Mouse (Mus musculus): ENCODE measurements around the gene Rbm8a. TPM values are rescaled to one million over a fixed set of nuclear protein-coding genes. Genes with fewer than 3 reads are reported as not detected.

Rbm8a gene
- polyA plus RNA-seq (2012), result 14.3 and 18.4 TPM in 2 replicates

DNA sequence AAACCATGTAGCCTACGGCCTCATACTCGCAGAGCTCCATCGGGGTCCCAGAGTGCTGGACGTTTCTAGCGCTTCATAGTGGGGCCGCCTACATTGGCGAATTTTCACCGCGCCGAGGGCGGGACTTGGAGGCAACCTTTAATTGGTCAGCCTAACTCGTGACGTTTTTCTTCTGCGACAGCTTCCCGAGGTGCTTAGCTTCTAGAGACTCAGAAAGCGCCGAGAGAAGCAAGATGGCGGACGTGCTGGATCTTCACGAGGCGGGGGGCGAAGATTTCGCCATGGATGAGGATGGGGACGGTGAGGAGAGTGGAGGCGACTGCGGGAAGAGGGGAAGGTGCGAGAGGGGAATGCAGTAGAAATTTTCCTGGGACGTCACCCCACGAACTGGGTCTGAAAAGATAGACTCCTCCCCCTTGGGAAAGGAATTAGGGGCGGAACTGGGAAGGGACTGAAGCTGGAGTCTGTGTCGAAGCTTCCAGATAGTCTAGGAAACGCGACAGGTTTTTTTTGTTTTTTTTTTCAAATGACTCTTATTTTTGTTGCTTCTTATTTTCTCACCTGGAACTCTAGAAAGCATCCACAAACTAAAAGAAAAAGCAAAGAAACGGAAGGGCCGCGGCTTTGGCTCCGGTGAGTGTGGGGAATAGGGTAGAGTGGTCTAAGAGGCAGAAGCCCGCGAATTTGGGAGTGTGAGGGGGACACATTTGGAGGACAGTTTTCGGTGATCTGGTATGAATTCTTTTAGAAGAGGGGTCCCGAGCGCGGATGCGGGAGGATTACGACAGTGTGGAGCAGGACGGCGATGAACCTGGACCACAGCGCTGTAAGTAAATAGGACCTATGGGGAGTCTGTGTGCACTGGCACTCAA lies at the start of gene Rbm8a:
Rbm8a (plus strand) TSS at position 205 of the 872 bp plus-strand sequence.
- Histone ChIP-seq H3K27me3 (ENCODE audit: control insufficient read depth) (no peaks in the 10 kb centered on the region), H3K9me3 (ENCODE audit: control insufficient read depth, low read length) (no peaks in the 10 kb centered on the region), H3K36me3 (ENCODE audit: control insufficient read depth) (peaks cover 33% of the 10 kb centered on the region), H3K4me3 (replicated peaks) (peak within 1 kb of the TSS; percentile 93), H3K4me1 (ENCODE audit: control insufficient read depth) (peaks cover 36% of the 10 kb centered on the region)
- no peak for TF ChIP-seq GATA1 (IDR thresholded peaks at IDR 0.05; ENCODE audit: low read length)
- no peak for TF ChIP-seq TAL1 (IDR thresholded peaks at IDR 0.05; ENCODE audit: low read length)

DNA sequence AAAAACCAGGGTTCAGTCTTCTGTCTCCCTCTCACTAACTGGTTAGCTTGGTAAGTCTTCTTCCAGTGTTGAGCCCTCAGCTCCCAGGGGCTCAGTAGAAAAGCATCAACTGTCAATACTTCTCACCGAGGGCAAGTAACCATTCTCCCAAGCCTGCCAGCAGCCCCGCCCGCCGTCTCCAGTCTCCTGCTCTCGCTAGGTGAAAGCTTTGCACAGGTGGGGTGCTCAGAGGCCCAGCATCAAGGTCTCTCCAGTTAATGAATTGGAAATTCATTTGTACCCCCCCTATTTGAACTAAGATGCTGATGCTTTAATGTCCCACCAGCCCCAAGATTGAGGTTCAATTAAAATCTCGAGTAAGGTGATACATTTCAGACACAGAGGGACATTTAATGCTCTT lies 48.6 kb upstream of the Rbm8a start:
- Histone ChIP-seq H3K4me3 (replicated peaks) (no peak overlapping the region), H3K36me3 (ENCODE audit: control insufficient read depth) (peaks cover 4% of the 10 kb centered on the region), H3K9me3 (ENCODE audit: control insufficient read depth, low read length) (no peaks in the 10 kb centered on the region), H3K27me3 (ENCODE audit: control insufficient read depth) (no peaks in the 10 kb centered on the region), H3K4me1 (ENCODE audit: control insufficient read depth) (peaks cover 34% of the 10 kb centered on the region)
- no peak for TF ChIP-seq TAL1 (IDR thresholded peaks at IDR 0.05; ENCODE audit: low read length)
- TF ChIP-seq GATA1 (IDR thresholded peaks at IDR 0.05; ENCODE audit: low read length), result no peak

DNA sequence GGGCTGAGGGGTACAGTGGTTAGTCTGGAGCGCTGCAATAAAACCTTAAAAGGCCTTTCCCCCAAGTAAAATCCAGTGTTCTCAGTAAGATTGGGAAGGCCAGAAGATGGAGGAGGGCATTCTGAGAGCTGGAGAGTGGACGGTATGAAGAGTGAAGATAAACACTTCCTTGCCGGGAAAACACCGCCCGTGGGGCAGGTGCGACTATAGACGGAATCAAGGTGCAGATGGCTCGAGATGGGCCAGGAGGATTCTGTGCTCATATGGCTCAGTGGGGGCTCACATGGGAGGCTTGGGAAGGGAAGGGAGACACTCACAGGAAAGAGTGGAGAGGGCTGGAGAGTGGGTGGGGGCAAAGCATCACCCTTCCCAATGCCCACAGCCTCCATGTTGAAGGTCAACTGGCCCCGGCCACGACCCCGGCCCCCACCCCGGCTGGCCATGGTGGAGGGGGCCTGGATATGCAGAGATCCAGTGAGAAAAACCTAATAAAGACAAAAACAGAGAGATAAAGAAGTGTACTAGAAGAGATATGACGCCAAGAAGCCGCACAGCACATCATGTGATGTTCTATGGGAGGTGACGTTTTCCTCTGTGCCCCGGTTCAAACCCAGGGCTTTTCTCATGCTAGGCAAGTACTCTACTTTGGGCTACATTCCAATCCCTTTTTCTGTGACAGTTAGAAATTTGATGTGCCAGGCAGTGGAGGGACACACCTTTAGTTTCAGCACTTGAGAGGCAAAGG lies 47.8 kb upstream of the Rbm8a start:
- no peaks in the 10 kb centered on the region for H3K27me3 ChIP-seq (ENCODE audit: control insufficient read depth)
- TF ChIP-seq TAL1 (IDR thresholded peaks at IDR 0.05; ENCODE audit: low read length), result no peak
- no peak for TF ChIP-seq GATA1 (IDR thresholded peaks at IDR 0.05; ENCODE audit: low read length)
- H3K9me3 ChIP-seq (ENCODE audit: control insufficient read depth, low read length), result no peaks in the 10 kb centered on the region
- H3K36me3 ChIP-seq (ENCODE audit: control insufficient read depth), result peaks cover 4% of the 10 kb centered on the region
- peaks cover 26% of the 10 kb centered on the region for H3K4me1 ChIP-seq (ENCODE audit: control insufficient read depth)
- H3K4me3 ChIP-seq (replicated peaks), result no peak overlapping the region

DNA sequence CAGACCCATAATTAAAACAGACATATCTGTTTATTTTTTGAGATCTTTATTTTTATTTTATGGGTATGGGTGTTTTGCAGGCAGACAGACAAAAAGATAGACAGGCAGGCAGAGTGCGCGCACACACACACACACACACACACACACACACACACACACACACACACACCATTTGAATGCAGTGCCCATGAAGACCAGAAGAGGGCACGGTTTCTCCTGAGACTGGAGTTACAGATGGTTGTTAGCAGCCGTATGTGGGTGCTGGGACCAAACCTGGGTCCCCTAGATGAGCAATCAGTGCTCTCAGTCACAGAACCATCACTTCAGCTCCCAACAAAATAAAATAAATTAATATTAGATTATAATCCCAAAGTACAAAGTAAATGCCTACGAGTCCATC lies 46.3 kb upstream of the Rbm8a start:
- TF ChIP-seq TAL1 (IDR thresholded peaks at IDR 0.05; ENCODE audit: low read length) (no peak), GATA1 (IDR thresholded peaks at IDR 0.05; ENCODE audit: low read length) (no peak)
- H3K4me1 ChIP-seq (ENCODE audit: control insufficient read depth), result peaks cover 21% of the 10 kb centered on the region
- H3K9me3 ChIP-seq (ENCODE audit: control insufficient read depth, low read length), result peaks cover 3% of the 10 kb centered on the region
- no peaks in the 10 kb centered on the region for H3K27me3 ChIP-seq (ENCODE audit: control insufficient read depth)
- peaks cover 7% of the 10 kb centered on the region for H3K36me3 ChIP-seq (ENCODE audit: control insufficient read depth)
- H3K4me3 ChIP-seq (replicated peaks), result no peak overlapping the region

DNA sequence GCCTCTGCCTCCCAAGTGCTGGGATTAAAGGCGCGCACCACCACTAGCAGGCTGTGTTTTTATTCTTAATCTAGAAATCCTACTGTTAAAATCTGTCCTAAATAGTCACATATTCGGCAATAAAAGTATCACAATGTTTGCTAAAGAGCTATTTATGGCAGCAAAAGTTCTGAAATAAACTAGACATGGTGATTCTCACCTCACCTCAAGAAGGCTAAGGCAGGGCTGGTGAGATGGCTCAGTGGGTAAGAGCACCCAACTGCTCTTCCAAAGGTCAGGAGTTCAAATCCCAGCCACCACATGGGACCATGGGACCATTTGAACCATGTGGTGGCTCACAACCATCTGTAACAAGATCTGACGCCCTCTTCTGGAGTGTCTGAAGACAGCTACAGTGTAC lies 39.1 kb upstream of the Rbm8a start:
- H3K4me1 ChIP-seq (ENCODE audit: control insufficient read depth), result peaks cover 22% of the 10 kb centered on the region
- peaks cover 6% of the 10 kb centered on the region for H3K9me3 ChIP-seq (ENCODE audit: control insufficient read depth, low read length)
- H3K4me3 ChIP-seq (replicated peaks), result no peak overlapping the region
- peaks cover 5% of the 10 kb centered on the region for H3K36me3 ChIP-seq (ENCODE audit: control insufficient read depth)
- no peak for TF ChIP-seq TAL1 (IDR thresholded peaks at IDR 0.05; ENCODE audit: low read length)
- no peak for TF ChIP-seq GATA1 (IDR thresholded peaks at IDR 0.05; ENCODE audit: low read length)
- H3K27me3 ChIP-seq (ENCODE audit: control insufficient read depth), result peaks cover 10% of the 10 kb centered on the region

DNA sequence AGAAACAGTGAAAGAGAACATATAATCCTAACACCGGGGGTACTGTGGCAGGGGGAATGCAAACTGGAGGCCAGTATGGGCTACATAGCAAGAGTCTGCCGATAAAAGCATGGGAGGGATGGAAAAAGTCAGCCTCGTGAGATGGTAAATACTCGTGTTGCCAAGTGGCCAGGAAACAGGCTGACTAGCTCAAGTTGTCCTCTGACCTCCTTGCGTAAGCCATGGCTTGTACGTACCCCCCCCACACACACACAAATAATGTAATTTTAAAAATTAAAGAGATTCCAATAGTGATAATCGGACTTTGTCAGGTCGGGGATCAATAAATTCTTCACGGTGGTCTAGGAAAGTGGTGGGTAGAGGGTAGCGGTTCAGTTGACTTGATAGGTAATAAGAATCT lies 36.4 kb upstream of the Rbm8a start:
- no peak for TF ChIP-seq TAL1 (IDR thresholded peaks at IDR 0.05; ENCODE audit: low read length)
- no peak for TF ChIP-seq GATA1 (IDR thresholded peaks at IDR 0.05; ENCODE audit: low read length)

DNA sequence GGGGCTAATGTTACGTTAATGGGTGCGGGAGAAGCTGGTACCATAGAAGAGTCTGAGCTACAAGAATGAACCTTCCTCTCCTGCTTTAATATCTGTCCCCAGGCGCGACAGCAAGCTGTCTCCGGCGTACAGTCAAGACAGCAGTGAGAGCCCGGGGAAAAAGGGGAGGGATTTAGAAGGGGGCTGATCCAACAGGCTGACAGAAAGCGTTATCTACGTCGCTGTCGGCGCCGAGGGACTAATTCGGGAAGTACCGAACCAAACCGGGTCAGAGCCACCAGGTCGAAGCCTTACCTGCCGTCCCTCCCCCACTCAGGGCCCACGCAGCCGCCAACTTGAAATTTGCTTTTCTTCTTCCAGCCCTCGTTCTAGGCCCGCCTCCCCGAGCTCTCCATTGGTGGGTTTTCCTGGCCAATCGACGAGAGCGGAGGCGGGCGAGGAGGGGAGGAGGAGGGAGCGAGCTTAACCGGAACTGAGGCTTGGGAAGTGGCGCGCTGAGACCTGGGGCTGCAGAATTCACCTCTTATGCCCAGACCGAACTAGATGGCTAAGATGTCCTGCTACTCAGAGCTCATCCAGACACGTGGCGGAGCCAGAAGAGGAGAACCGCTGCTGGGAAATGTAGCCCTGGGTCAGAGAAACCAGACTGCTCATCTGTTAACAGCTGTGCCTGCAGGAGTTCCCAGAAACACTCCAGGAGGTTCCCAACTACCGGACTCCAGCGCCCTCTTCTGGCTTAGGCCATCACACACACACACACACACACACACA lies 35.8 kb upstream of the Rbm8a start, which contains the start of gene Polr3gl:
Polr3gl (minus strand) TSS at position 392 of the 771 bp plus-strand sequence.
- Histone ChIP-seq H3K4me3 (replicated peaks) (peak within 1 kb of the TSS; percentile 87), H3K27me3 (ENCODE audit: control insufficient read depth) (peaks cover 44% of the 10 kb centered on the region), H3K36me3 (ENCODE audit: control insufficient read depth) (peaks cover 3% of the 10 kb centered on the region), H3K9me3 (ENCODE audit: control insufficient read depth, low read length) (peaks cover 14% of the 10 kb centered on the region), H3K4me1 (ENCODE audit: control insufficient read depth) (peaks cover 33% of the 10 kb centered on the region)
- no peak for TF ChIP-seq GATA1 (IDR thresholded peaks at IDR 0.05; ENCODE audit: low read length)
- no peak for TF ChIP-seq TAL1 (IDR thresholded peaks at IDR 0.05; ENCODE audit: low read length)

More for the DNA sequence above, 36.4 kb upstream of the Rbm8a start:
- Histone ChIP-seq H3K9me3 (ENCODE audit: control insufficient read depth, low read length) (peaks cover 10% of the 10 kb centered on the region), H3K4me3 (replicated peaks) (peak overlapping the region; percentile 87), H3K4me1 (ENCODE audit: control insufficient read depth) (peaks cover 33% of the 10 kb centered on the region), H3K27me3 (ENCODE audit: control insufficient read depth) (peaks cover 38% of the 10 kb centered on the region), H3K36me3 (ENCODE audit: control insufficient read depth) (peaks cover 3% of the 10 kb centered on the region)

DNA sequence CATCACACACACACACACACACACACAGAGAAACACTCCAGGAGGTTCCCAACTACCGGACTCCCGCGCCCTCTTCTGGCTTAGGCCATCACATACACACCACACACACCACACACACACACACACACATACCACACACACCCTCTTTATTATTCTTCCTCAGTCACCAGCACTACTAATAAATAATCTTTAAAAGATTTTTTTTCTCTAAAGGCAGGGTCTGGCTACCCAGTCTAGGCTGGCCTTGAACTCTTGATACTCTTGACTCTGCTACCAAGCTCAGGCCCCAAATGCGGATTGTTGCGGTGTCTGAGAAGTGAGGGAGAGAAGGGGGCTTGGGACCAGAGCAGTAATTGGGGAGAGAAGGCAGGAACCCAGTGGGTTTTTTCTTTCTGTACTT lies 34.9 kb upstream of the Rbm8a start:
- Histone ChIP-seq H3K4me3 (replicated peaks) (no peak overlapping the region), H3K4me1 (ENCODE audit: control insufficient read depth) (peaks cover 33% of the 10 kb centered on the region), H3K9me3 (ENCODE audit: control insufficient read depth, low read length) (peaks cover 16% of the 10 kb centered on the region), H3K36me3 (ENCODE audit: control insufficient read depth) (peaks cover 3% of the 10 kb centered on the region), H3K27me3 (ENCODE audit: control insufficient read depth) (peaks cover 52% of the 10 kb centered on the region)
- TF ChIP-seq TAL1 (IDR thresholded peaks at IDR 0.05; ENCODE audit: low read length), result no peak
- no peak for TF ChIP-seq GATA1 (IDR thresholded peaks at IDR 0.05; ENCODE audit: low read length)
